Mouse (Mus musculus) myocyte (in vitro differentiated cells): ENCODE results near the gene Foxo3.

ENCODE experiments used
- E2F4 ChIP-seq: IDR thresholded peaks from one replicate; pipeline ENCODE4 v1.6.1; 2011; ENCODE audit warnings: mild to moderate bottlenecking, control low read depth, moderate library complexity; ENCODE audit not compliant: insufficient read depth
- MYOD1 ChIP-seq, 3 experiments: IDR thresholded peaks; one replicate each; pipeline ENCODE4 v1.6.1; 2011; ENCODE audit warnings: control low read depth in 2 of 3, low read depth in 2 of 3, mild to moderate bottlenecking in 2 of 3, moderate library complexity in 1 of 3; ENCODE audit not compliant: insufficient read length in 2 of 3, control insufficient read depth in 1 of 3
- POLR2A ChIP-seq: IDR thresholded peaks from one replicate; pipeline ENCODE4 v1.6.1; 2011; ENCODE audit warnings: low read depth, mild to moderate bottlenecking, control low read depth, moderate library complexity; ENCODE audit not compliant: insufficient read length
- POLR2AphosphoS2 ChIP-seq: IDR thresholded peaks from one replicate; pipeline ENCODE4 v1.6.1; 2011; ENCODE audit warnings: low read depth, control low read depth; ENCODE audit not compliant: insufficient read length
- REST ChIP-seq: IDR thresholded peaks from one replicate; pipeline ENCODE4 v1.6.1; 2011; ENCODE audit warnings: mild to moderate bottlenecking, control low read depth, moderate library complexity; ENCODE audit not compliant: insufficient read depth, insufficient read length
- TCF12 ChIP-seq: IDR thresholded peaks from one replicate; pipeline ENCODE4 v1.6.1; 2011; ENCODE audit warnings: mild to moderate bottlenecking, control low read depth; ENCODE audit not compliant: poor library complexity, insufficient read depth, severe bottlenecking
- USF1 ChIP-seq: IDR thresholded peaks from one replicate; pipeline ENCODE4 v1.6.1; 2011; ENCODE audit warnings: low read depth, mild to moderate bottlenecking, control low read depth, moderate library complexity

- TF ChIP-seq POLR2A (no peak), MYOD1 (IDR thresholded peaks at IDR 0.05; ENCODE audit: control insufficient read depth in 1 of 3, insufficient read length in 2 of 3, low read depth in 2 of 3) (no peak), TCF12 (no peak), E2F4 (no peak), REST (no peak), USF1 (no peak), POLR2AphosphoS2 (no peak)
These were observed 32.1 kb upstream of the Foxo3 start for GRCm38 (mm10) chr10:42308687-42308987.
